Mouse (Mus musculus) cerebral cortex, adult 2 months (tissue): ENCODE results near the gene Rpl9-ps6.

Experiments
- WGBS: fragments of 180-500 bp; shearing (Covaris S2); methylation state at CpG from one replicate; pipeline ENCODE4 v1.1.7; 2018; 5-methylcytosine and 5-hydroxymethylcytosine counted together

Gene Rpl9-ps6

DNA sequence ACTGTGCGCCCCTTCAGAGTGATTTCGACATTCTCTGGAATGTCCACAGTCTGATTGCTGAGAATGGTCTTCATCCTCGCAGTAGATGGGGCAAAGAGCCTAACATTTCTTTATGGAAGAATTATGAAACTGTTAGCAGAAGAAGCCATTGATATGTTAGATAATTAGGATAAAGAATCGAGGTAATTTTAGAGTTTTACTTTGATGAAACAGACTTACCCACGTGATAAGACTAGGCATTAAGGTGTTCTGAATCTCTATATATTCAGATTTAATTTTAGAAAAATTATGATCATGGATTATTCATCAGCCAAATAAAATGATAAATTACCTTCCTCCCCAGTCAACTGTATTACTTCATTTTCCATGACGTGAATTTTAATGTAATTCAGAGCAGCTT, at the start of gene Rpl9-ps6:
Gene Rpl9-ps6 (minus strand): TSS at position 101 of the 400 bp plus-strand sequence.
- WGBS, result 87% methylated on average over 6 of the region's 6 CpGs

DNA sequence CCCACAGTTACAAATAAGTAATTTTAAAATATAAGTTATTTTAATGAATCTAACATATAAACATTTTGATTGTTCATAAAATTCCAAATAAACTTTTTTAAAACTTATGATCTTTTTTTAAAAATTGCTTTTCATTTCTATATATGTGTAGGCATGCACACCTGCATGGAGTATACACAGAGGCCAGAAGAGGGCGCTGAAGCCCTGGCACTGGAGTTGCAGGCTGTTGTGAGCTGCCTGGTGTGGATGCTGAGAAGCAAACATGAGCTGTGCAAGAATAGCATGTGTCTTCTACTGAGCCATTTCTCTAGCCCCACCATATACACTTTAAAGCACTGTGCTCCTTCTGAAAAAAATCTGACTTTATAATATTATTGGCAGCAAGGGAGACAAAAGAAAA, 46.1 kb upstream of the Rpl9-ps6 start:
- 52% methylated on average over 1 of the region's 1 CpGs for WGBS

DNA sequence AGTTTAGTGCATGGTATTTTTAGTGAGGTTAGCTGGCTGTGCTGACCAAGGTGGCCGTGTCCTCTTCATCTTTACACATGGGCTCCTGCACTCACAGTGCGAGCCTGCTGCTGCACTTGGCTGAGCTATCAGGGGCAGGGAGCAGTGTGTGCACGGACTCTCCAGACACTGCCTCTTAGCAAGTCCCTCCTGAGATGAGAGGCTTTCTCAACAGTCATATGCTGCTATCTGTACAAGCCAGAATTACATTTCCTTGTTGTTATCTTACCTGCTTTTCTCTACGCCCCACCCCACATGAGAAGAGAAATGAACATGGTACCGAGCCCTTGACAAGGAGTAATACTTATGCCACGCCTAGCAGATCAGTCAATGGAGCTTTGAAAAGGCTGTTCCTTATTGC, 44.6 kb upstream of the Rpl9-ps6 start:
- WGBS, result 97% methylated on average over 6 of the region's 6 CpGs

DNA sequence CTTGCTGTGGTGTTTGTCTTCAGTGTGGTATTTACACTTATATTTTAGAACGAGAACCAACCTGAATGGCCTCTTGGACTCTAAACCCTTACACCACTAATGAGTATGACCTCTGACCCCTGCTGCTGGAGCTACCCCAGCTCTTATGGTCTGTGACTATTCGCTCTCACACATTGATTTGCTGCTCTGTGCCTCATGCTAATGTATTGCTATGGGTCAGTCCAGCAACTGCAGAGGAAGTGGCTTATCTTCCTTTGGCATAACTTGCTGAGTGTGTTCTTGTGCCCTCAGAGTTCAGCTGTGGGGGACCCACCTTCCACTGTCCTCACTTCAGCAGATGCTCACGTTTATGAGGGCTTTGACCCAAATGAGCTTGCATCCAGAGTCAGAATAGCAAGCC, 43.9 kb upstream of the Rpl9-ps6 start:
- 90% methylated on average over 3 of the region's 3 CpGs for WGBS

DNA sequence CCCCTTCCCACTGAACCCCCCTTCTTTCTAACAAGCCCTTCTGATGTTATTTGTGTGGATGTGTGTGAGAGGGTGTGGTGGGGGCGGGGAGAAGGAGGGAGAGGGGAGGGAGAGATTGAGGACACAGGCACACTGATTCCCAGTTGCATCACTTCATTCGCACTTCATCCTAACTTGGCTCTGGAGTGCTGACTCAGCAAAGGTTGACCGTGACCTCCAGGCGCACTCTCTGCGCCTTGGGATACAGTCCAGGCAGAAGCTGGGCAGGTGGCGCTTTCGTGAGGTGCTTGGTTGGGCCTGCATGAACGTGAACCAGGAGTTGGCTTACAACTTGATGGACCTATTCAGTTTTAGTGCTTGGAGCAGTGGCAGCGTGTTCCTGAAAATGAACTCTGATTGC, 41.1 kb upstream of the Rpl9-ps6 start:
- 92% methylated on average over 9 of the region's 9 CpGs for WGBS

GRCm38 (mm10) chr19:32507100-32507499, 40.7 kb upstream of the Rpl9-ps6 start:
- 79% methylated on average over 6 of the region's 6 CpGs for WGBS

DNA sequence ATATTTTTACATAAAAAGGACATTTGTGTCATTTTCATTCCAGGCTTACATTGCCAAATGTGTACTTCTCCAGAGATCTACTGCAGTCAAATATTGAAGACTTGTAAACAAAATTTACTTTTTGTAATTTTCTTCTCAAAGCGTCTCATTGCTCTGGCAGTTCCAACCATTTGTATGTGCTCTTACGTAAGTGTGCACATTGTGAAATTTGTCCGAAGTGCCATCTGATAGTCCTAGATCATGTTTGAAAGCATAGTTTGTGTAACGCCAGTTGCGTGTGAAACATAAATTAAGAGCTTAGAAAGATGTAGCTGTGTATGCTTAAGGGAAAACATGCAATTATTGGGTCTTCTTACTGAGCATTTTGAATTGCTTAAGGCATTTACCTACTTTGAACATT, 40.1 kb upstream of the Rpl9-ps6 start:
- 70% methylated on average over 5 of the region's 5 CpGs for WGBS

DNA sequence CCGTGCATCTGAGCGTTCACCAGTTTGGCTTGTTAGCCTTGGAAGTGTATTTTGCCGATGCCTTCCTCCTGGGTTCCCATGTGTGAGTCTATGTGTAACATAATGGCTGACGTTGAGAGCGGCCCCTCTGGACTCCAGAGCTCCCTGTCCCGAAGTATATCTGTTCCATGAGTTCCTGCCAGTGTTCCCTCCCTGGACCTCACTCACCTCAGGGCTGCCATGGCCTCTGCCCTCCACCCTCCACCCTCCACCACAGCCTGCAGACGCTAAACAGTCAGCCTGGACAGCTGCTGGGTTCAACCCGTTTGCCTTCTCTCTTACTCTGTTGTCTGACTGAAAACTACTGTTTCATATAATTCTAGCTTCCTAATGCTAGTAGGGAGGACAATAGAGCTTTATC, 39.7 kb upstream of the Rpl9-ps6 start:
- 83% methylated on average over 8 of the region's 8 CpGs for WGBS

GRCm38 (mm10) chr19:32501414-32501813, 35.0 kb upstream of the Rpl9-ps6 start:
- 73% methylated on average over 6 of the region's 6 CpGs for WGBS

DNA sequence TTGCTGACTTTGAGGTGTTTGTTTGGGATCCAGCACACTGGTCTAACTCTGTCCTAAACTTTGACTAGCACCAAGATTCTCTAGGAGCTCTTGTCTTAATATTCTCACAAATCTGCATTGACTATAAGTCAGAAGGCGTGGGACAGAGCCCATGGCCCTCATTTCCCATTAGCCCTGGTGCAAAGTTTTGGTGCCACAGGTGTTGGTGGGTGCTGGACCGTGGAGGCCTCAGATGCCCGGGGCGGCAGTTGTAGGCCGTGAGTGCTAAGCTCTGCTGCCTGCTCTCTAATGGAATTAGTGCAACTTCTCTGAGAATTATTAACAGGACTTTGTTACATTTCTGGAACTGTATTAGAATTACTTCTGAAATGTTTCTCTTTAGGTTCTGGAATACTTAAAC, 31.6 kb upstream of the Rpl9-ps6 start:
- 99% methylated on average over 5 of the region's 5 CpGs for WGBS

DNA sequence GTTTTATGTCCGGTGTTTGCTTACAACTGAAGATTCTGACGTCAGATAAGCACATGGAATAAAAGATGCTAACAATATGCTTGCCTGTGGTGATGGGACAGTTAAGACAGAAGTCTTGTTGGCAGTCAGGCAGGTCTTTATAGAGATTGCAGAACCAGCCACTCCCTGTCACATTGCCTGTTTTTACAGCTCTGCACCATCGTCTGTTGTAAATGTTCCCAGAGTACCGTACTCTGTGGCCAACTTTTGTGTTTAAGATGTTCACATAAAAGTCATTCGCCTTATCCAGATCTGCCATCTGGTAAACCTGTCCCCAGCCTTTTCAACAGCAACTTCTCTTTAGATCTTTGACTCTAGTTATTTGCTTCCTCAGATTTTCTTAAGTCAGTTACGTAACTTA, 31.0 kb upstream of the Rpl9-ps6 start:
- WGBS, result 51% methylated on average over 6 of the region's 6 CpGs

GRCm38 (mm10) chr19:32495034-32495433, 28.7 kb upstream of the Rpl9-ps6 start:
- WGBS, result 76% methylated on average over 11 of the region's 11 CpGs

DNA sequence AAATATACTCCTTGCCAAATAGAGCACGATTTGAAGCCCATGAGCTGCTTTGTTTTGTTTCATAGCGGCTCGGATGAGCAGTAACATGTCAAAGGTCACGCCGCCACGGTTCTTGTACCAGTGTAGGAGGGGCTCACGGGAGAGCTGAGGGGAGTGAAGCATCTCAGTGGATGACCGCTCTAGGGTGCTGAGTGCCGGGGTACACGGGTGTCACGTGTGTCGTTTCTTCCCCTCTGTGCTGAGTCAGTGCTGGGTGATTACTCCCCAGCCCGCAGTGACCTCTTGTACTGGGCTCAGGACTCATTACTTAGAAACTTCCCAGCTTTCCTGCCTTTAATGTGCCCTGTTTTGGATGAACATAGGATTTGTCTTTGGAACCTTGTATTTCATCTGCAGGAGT, 28.2 kb upstream of the Rpl9-ps6 start:
- 93% methylated on average over 13 of the region's 13 CpGs for WGBS

DNA sequence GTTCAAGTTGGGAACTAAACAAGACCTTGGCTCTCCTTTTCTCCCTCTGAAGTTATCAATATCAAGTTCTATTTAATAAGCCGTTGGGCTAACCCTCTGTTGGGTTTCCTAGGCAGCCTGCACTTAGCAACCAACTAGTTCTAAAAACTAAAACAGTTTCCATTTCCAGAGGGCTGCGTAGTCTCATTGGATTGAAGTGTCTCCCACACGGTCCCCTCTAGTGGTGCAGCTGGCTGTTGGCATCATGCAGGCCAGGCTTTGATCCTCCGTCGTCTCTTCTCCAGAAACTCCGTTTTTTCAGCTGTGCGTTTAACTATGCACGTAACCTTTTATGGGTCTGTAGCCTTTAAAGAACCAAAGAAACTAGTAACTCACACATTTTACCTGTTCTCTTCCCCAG, 27.1 kb upstream of the Rpl9-ps6 start:
- WGBS, result 47% methylated on average over 8 of the region's 8 CpGs

DNA sequence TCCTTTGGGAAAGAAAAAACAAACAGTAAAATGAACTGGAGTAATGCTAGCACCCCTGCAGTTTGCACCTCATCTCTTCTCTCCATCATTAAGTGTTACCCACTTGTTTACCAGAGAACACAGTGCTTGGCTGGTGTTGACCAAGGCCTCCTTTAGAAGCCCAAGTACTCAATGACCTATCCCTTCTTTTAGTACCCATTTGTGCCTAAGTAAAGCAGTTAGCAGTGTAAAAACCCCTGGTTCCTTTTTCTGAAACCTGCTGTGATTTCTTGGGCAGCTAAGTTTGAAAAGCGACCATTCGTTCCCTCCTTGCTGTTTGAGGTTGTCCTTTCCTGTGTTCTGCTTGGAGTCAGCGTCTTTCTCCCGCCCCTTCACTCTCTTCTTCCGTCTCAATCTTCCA, 26.6 kb upstream of the Rpl9-ps6 start:
- WGBS, result 59% methylated on average over 5 of the region's 5 CpGs

DNA sequence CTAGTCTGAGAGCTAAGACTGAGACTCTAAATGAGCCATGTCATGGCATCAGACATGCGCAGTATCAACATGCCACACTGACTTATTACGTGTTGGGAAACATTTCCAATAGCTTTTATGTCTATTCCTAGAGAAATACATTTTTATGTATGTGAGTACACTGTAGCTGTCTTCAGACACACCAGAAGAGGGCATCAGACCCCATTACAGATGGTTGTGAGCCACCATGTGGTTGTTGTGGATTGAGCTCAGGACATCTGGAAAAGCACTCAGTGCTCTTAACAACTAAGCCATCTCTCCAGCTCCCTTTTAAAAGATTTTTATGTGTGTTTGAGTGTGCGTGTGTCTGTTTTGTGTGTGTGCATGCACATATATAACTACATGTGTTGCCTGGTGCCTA, 26.0 kb upstream of the Rpl9-ps6 start:
- 90% methylated on average over 3 of the region's 3 CpGs for WGBS

GRCm38 (mm10) chr19:32490976-32491375, 24.6 kb upstream of the Rpl9-ps6 start:
- 89% methylated on average over 2 of the region's 2 CpGs for WGBS

DNA sequence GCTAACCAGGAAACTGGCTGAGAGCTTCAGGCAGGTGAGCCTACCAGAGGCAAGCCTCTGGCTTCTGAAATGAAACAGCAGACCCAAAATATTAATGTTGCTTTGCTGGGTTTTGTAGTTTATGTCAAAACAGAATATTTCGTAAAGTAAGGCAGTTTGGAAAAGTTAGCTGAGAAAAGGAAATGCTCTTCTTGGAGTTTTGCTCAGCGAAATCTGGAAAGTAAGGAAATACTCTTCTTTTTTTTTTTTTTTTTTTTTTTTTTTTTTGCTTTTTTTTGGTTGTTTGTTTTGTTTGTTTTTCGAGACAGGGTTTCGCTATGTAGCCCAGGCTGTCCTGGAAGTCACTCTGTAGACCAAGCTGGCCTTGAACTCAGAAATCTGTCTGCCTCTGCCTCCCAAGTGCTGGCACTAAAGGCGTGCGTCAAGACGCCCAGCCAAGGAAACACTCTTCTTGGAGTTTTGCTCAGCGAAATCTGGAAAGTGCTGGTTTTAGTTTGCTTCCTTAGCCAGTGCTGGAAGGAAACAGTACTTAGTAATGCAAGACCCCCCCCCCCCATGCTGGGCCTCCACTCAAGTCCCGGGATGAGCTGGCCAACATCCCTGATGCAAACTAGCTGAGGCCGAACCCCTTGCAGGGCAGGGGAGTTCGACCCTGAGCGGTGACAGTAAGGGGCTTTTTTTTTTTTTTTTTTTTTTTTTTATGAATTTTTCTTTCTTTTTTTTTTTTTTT, 23.0 kb upstream of the Rpl9-ps6 start:
- 72% methylated on average over 12 of the region's 12 CpGs for WGBS

DNA sequence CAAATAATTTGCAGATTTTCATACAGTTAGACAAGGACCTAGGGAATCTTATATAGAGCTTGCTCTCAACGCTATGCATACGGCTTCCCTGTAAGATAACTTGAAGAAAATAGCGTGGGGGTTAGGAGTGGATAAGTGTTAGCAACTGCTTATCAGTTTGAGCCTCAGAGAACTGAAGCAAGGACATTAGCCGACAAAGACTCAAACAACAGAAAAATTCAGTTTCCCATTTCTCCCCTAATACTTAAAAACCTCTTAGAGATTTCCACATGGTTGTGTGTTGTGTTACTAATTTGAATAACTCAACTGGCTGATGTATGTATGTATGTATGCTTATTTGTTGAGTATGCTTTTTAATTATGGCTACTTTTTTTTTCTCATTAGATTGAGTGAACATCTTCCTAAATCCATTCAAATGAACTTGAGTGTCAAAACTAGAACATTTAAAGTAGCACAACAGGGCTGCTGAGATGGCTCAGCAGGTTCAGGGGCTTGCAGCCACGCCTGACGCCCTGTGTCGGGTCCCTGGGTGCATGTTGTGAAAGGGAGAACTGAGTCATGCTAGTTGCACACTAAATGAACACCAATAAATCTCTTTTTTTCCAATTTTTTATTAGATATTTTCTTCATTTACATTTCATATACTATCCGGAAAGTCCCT, 21.3 kb upstream of the Rpl9-ps6 start:
- WGBS, result 63% methylated on average over 8 of the region's 8 CpGs

- WGBS, result under 1% methylated on average over 47 of the region's 47 CpGs
These were observed 19.8 kb upstream of the Rpl9-ps6 start for GRCm38 (mm10) chr19:32486106-32486724.

GRCm38 (mm10) chr19:32485681-32486105, 19.3 kb upstream of the Rpl9-ps6 start, which contains the start of gene Minpp1:
Gene Minpp1 (plus strand): TSS chr19:32485769.
- under 1% methylated on average over 64 of the region's 64 CpGs for WGBS

DNA sequence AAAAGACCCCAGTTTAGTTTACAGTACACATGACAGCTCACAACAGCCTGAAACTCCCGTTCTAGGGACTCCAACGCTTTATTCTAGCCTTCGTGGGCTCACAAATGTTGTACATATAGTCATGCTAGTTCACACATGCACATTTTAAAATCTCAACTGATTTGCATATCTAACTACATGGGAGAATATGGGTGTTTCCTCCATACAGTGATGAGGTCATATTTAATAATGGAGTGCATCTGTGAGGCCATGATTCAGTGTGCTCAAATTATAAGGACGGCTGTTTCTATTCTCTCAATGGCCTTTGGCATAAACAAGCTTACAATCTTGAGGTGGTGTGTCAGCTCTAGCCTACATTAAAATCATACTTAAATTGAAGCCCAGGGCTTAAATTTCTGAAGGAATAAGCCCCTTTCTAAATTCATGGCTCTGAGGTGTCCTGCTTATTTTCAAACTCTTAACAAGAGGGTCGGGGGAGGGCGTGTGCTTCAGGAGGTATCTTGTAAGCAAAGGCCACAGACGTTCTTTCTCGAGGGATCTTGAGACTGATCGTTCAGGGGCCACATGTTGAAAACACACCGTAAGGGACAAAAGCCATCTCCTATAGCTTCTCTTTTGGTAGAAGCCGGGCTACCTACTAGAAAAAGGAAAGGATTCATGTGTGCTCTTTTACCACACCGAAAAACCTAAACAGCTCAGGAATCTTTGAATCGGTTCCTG, 18.7 kb upstream of the Rpl9-ps6 start:
- WGBS, result 9% methylated on average over 13 of the region's 13 CpGs
